Mouse (Mus musculus): ENCODE measurements around the gene Irs1. TPM values are rescaled to one million over a fixed set of nuclear protein-coding genes. Genes with fewer than 3 reads are reported as not detected.
A peak's percentile ranks its signal among the peaks of the same experiment; 100 is the strongest.

The Irs1 gene
- polyA plus RNA-seq, 1 experiment from 2014 or later: 3.6 TPM

DNA sequence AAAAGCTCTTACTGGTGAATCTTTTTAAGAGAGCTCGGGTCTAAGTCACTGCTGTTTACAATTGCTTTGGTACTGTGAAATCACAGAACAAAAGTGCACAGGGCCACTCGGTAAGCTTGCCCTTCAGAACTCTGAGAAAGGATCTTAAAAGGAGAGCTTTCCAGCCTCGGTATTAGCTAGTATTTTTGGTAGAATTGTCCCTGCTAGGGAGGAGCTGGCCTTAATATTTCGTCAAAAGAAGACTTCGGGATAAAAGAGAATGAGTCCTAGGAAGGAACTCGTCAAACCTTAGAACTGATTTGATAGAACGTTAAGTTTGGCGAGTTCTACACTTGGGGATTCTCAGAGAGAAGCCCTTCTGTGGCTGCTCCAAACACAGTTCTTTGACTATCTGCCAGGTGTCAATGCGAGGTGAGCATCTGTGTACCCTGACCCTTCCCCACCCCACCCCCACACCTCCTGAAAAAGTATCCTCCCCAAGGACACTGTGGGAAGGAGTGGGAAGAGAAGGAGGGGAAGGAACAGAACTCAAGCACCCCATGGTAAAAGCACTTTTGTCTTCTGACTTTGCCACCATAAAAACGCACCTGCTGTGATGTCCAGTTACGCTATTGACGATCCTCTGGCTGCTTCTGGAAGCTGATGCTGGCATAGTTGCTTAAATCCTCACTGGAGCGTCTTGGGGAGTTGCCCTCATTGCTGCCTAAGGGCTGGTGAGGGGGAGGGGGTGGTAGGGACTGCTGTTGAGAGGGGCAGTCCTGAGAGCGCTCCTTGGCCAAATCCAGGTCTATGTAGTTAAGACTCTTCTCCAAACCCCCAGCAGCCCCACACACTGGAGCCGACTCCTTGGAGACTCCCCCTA is 4.8 kb downstream of the Irs1 start:
- 45% methylated on average over 15 of the region's 15 CpGs for WGBS
- no peak for ATAC-seq (replicated peaks; ENCODE audit: low FRiP score)
- no peaks in the 10 kb centered on the region for H3K9me3 ChIP-seq (ENCODE audit: control insufficient read depth, low read length)
- peaks cover 8% of the 10 kb centered on the region for H3K36me3 ChIP-seq (ENCODE audit: control insufficient read depth, insufficient read depth, low read length)
- peaks cover 49% of the 10 kb centered on the region for H3K27me3 ChIP-seq (replicated peaks; ENCODE audit: control insufficient read depth, insufficient read depth, low read length)
- peak overlapping the region; percentile 71 for H3K4me2 ChIP-seq
- no peak for DNase-seq (ENCODE audit: low spot score)
- H3K4me1 ChIP-seq (replicated peaks; ENCODE audit: control insufficient read depth, insufficient read depth, low read length): peaks cover 7% of the 10 kb centered on the region; the same call in 1 of the 2 replicates
- H3K27ac ChIP-seq (ENCODE audit: low read depth, low read length): no peak overlapping the region
- H3K4me3 ChIP-seq (ENCODE audit: low read depth, low read length): peak overlapping the region; percentile 36
- H3K9ac ChIP-seq (ENCODE audit: low read depth, low read length): no peak overlapping the region

DNA sequence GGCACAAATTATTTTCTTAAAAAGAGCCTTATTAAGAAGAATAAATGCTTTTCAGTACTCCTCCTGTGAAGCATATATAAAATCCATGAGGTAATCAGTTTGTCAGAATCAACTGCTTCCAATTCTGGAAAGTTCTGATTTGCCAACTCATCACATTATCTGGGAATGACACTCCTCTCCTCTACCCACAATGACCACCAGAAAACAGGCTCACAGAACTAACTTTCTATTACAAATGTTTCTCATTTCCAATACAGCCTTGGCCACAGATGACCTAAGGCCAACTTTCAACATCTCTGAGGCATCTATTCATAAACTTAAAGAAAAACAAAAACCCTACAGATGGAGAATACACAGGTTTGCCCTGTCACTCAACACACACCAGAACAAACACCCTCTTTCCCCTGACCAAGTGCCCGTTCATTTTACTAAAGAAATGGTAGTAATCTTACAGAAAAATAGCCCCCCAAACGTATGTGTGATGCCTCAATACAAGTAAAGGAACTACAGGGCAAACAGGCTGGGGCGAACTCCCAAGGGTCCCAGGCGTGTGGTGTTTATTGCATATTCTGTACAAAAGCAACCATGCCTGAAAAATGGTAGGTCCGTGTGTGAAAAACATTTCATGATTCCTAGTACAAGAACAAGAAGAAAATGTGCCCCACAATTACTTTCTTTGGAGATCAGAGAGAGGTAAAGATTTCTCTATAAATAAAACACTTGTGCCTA is 5.6 kb downstream of the Irs1 start:
- H3K9me3 ChIP-seq (ENCODE audit: control insufficient read depth, low read length): no peaks in the 10 kb centered on the region
- H3K4me1 ChIP-seq (replicated peaks; ENCODE audit: control insufficient read depth, insufficient read depth, low read length): peaks cover 7% of the 10 kb centered on the region; the same call in 1 of the 2 replicates
- WGBS: 47% methylated on average over 5 of the region's 5 CpGs
- no peak for DNase-seq (ENCODE audit: low spot score)
- H3K9ac ChIP-seq (ENCODE audit: low read depth, low read length): no peak overlapping the region
- no peak for ATAC-seq (replicated peaks; ENCODE audit: low FRiP score)
- peaks cover 41% of the 10 kb centered on the region for H3K27me3 ChIP-seq (replicated peaks; ENCODE audit: control insufficient read depth, insufficient read depth, low read length)
- no peak overlapping the region for H3K27ac ChIP-seq (ENCODE audit: low read depth, low read length)
- H3K4me2 ChIP-seq: peak overlapping the region; percentile 71
- peak overlapping the region; percentile 36 for H3K4me3 ChIP-seq (ENCODE audit: low read depth, low read length)
- H3K36me3 ChIP-seq (ENCODE audit: control insufficient read depth, insufficient read depth, low read length): peaks cover 8% of the 10 kb centered on the region

DNA sequence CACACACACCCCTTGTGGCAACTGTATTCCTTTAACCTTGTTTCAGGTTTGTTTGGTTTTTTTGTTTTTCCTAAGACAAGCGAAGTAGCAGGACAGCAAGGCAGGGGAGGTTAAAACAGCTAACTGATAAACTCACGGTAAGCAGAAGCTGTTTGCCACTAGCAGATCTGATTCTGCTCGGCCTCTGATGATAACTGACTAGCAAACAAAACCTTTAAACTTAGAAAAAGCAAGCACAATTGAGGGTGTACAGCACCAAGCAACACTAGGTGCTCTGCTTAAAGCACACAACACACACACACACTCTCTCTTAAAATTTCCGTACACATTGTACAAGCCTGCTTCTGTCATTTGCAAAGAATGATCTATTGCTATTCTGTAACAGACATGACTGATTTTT is 6.8 kb downstream of the Irs1 start:
- H3K4me3 ChIP-seq (ENCODE audit: low read depth, low read length): peak overlapping the region; percentile 51
- peak overlapping the region; percentile 54 for H3K27ac ChIP-seq (ENCODE audit: low read depth, low read length)
- DNase-seq (ENCODE audit: low spot score) (no peak), ATAC-seq (replicated peaks; ENCODE audit: low FRiP score) (no peak)
- H3K4me2 ChIP-seq: peak overlapping the region; percentile 76
- no peak overlapping the region for H3K9ac ChIP-seq (ENCODE audit: low read depth, low read length)
- peaks cover 7% of the 10 kb centered on the region; the same call in 1 of the 2 replicates for H3K4me1 ChIP-seq (replicated peaks; ENCODE audit: control insufficient read depth, insufficient read depth, low read length)
- no peaks in the 10 kb centered on the region for H3K9me3 ChIP-seq (ENCODE audit: control insufficient read depth, low read length)
- WGBS: 34% methylated on average over 4 of the region's 4 CpGs
- H3K27me3 ChIP-seq (replicated peaks; ENCODE audit: control insufficient read depth, insufficient read depth, low read length): peaks cover 29% of the 10 kb centered on the region
- peaks cover 8% of the 10 kb centered on the region for H3K36me3 ChIP-seq (ENCODE audit: control insufficient read depth, insufficient read depth, low read length)

DNA sequence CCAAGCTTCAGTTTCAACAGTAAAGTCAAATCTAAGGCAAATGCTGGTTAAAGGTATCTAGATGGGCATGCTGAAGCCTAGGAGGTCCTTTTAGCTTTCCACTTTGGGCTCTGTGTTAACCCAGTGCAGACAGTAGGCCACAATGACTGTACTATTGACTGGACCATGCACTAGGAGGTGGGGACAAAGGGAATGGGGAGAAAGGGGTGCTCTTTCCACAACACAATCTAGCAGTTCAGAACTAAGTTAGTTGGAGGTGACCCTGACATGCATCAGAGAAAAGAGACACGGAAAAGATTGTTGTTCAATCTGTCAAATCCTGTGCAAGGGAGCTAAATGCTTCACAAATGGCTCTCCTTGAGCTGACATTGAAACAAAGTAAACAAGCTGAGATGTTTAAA is 7.3 kb downstream of the Irs1 start:
- DNase-seq (ENCODE audit: low spot score) (peak; percentile 40), ATAC-seq (replicated peaks; ENCODE audit: low FRiP score) (no peak)
- 27% methylated on average over 1 of the region's 1 CpGs for WGBS

DNA sequence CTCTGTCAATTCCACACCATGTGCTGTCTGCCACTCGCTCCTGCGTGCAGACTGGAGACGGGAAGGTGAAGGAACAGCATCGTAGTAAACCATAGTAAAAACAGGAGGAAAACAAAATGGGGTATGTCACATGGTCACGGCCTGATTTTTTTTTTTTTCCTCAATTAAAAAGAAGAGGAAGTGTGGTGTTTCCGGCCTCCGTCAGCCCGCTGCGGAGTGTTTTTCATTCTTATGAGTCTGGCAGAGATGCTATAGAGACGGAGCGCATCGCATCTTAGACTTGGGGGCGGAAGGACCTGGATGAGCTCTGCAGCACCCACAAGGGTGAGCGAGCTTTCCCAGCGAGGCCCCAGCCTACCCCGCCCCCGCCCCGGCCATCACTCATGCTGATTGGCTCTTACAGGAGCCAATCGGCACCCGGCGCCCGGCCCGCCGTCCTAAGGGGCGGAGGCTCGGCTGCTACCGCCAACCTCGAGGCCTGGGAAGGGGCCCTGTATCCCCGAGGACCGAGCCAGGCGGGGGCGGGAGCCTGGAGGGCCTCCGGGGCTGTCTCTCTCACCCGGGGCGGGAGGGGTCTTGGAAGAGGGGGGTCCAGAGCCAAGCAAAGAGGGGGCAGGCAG is 8.1 kb downstream of the Irs1 start:
- 2% methylated on average over 35 of the region's 35 CpGs for WGBS
- DNase-seq (ENCODE audit: low spot score) (peak; percentile 85), ATAC-seq (replicated peaks; ENCODE audit: low FRiP score) (peak; percentile 99)
- Histone ChIP-seq H3K36me3 (ENCODE audit: control insufficient read depth, insufficient read depth, low read length) (peaks cover 4% of the 10 kb centered on the region), H3K27me3 (replicated peaks; ENCODE audit: control insufficient read depth, insufficient read depth, low read length) (peaks cover 17% of the 10 kb centered on the region), H3K9me3 (ENCODE audit: control insufficient read depth, low read length) (no peaks in the 10 kb centered on the region), H3K4me2 (peak overlapping the region; percentile 76), H3K9ac (ENCODE audit: low read depth, low read length) (peak overlapping the region; percentile 69), H3K27ac (ENCODE audit: low read depth, low read length) (peak overlapping the region; percentile 67), H3K4me3 (ENCODE audit: low read depth, low read length) (peak overlapping the region; percentile 51), H3K4me1 (replicated peaks; ENCODE audit: control insufficient read depth, insufficient read depth, low read length) (peaks cover 5% of the 10 kb centered on the region; the same call in 1 of the 2 replicates)

More for the DNA sequence above, 7.3 kb downstream of the Irs1 start:
- no peaks in the 10 kb centered on the region for H3K9me3 ChIP-seq (ENCODE audit: control insufficient read depth, low read length)
- peaks cover 5% of the 10 kb centered on the region; the same call in 1 of the 2 replicates for H3K4me1 ChIP-seq (replicated peaks; ENCODE audit: control insufficient read depth, insufficient read depth, low read length)
- H3K27ac ChIP-seq (ENCODE audit: low read depth, low read length): peak overlapping the region; percentile 67
- H3K27me3 ChIP-seq (replicated peaks; ENCODE audit: control insufficient read depth, insufficient read depth, low read length): peaks cover 24% of the 10 kb centered on the region
- H3K9ac ChIP-seq (ENCODE audit: low read depth, low read length): peak overlapping the region; percentile 69
- peak overlapping the region; percentile 51 for H3K4me3 ChIP-seq (ENCODE audit: low read depth, low read length)
- peak overlapping the region; percentile 76 for H3K4me2 ChIP-seq
- H3K36me3 ChIP-seq (ENCODE audit: control insufficient read depth, insufficient read depth, low read length): peaks cover 8% of the 10 kb centered on the region

DNA sequence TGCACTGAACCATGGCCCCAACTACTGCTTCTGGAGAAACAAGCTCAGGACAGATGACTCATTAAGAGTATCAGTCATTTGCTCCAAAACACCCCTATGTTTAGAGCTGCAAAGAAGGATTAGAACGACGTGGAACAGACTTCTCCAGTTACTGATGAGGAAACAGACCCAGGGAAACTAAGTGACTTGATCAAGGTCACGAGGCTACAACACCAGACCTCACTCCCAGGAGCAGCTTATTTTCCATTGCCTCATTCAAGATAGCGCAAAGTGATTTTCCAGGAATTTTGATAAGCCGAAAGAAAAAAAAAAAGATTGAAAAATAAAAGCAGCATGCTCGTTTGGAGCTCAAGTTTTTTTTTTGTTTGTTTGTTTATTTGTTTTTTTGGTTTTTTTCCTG is 9.4 kb downstream of the Irs1 start:
- Histone ChIP-seq H3K4me3 (ENCODE audit: low read depth, low read length) (no peak overlapping the region), H3K27me3 (replicated peaks; ENCODE audit: control insufficient read depth, insufficient read depth, low read length) (peaks cover 5% of the 10 kb centered on the region; the same call in 1 of the 2 replicates), H3K9ac (ENCODE audit: low read depth, low read length) (no peak overlapping the region), H3K4me1 (replicated peaks; ENCODE audit: control insufficient read depth, insufficient read depth, low read length) (peaks cover 5% of the 10 kb centered on the region; the same call in 1 of the 2 replicates), H3K9me3 (ENCODE audit: control insufficient read depth, low read length) (no peaks in the 10 kb centered on the region), H3K36me3 (ENCODE audit: control insufficient read depth, insufficient read depth, low read length) (no peaks in the 10 kb centered on the region), H3K27ac (ENCODE audit: low read depth, low read length) (no peak overlapping the region), H3K4me2 (no peak overlapping the region)
- ATAC-seq (replicated peaks; ENCODE audit: low FRiP score) (no peak), DNase-seq (ENCODE audit: low spot score) (no peak)
- 69% methylated on average over 6 of the region's 6 CpGs for WGBS

DNA sequence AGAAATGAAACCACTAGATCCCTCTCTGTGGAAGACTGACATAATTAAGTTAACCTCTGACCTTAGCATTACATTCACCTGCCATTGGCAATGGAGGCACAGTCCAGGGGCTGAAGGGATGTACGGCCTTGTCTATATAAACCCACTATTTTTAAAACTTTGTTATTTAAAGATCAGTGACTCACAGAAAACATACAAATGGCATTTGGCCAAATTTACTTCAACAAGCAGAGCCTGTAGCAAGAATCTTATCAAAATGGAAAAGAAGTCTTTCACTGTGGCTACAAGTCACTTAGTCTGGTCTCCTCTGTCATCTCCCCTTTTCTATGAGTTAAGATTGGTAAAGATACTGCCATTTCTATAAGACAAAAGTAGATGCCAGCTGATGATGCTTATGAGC is 11.4 kb downstream of the Irs1 start:
- no peak overlapping the region for H3K4me2 ChIP-seq
- no peak overlapping the region for H3K9ac ChIP-seq (ENCODE audit: low read depth, low read length)
- DNase-seq (ENCODE audit: low spot score) (no peak), ATAC-seq (replicated peaks; ENCODE audit: low FRiP score) (no peak)
- H3K27ac ChIP-seq (ENCODE audit: low read depth, low read length): no peak overlapping the region
- H3K9me3 ChIP-seq (ENCODE audit: control insufficient read depth, low read length): no peaks in the 10 kb centered on the region
- H3K27me3 ChIP-seq (replicated peaks; ENCODE audit: control insufficient read depth, insufficient read depth, low read length): no peaks in the 10 kb centered on the region
- no peak overlapping the region for H3K4me3 ChIP-seq (ENCODE audit: low read depth, low read length)
- H3K4me1 ChIP-seq (replicated peaks; ENCODE audit: control insufficient read depth, insufficient read depth, low read length): peaks cover 5% of the 10 kb centered on the region; the same call in 1 of the 2 replicates
- WGBS: 86% methylated on average over 1 of the region's 1 CpGs
- H3K36me3 ChIP-seq (ENCODE audit: control insufficient read depth, insufficient read depth, low read length): 0 out of 2 replicates have a peak, but pooled peaks cover 2% of the 10 kb centered on the region

DNA sequence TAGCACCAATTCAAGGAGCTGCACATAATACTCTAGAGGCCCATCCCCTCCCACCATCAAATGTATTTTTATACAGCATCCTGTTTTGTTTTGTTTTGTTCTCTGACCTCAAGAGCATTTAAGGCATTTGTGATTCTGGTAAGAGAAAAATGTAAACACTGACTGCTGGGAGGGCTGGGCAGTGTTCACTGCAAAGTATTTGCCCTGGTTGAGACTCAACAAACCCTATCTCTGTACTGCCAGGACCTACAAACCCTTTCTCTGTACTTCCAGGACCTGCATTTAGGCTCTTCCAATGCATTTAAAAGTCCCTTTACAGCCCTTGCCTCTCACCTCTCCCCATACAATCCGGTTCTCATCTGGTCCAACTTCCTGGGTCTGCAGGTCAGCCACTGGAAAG is 16.9 kb downstream of the Irs1 start:
- H3K4me3 ChIP-seq (ENCODE audit: low read depth, low read length): no peak overlapping the region
- H3K27ac ChIP-seq (ENCODE audit: low read depth, low read length): no peak overlapping the region
- 32% methylated on average over 1 of the region's 1 CpGs for WGBS
- H3K9ac ChIP-seq (ENCODE audit: low read depth, low read length): no peak overlapping the region
- H3K4me2 ChIP-seq: no peak overlapping the region
- 0 out of 2 replicates have a peak, but pooled peaks cover 2% of the 10 kb centered on the region for H3K36me3 ChIP-seq (ENCODE audit: control insufficient read depth, insufficient read depth, low read length)
- H3K9me3 ChIP-seq (ENCODE audit: control insufficient read depth, low read length): peaks cover 2% of the 10 kb centered on the region; the same call in 1 of the 2 replicates
- no peaks in the 10 kb centered on the region for H3K4me1 ChIP-seq (replicated peaks; ENCODE audit: control insufficient read depth, insufficient read depth, low read length)
- ATAC-seq (replicated peaks; ENCODE audit: low FRiP score) (no peak), DNase-seq (ENCODE audit: low spot score) (no peak)
- H3K27me3 ChIP-seq (replicated peaks; ENCODE audit: control insufficient read depth, insufficient read depth, low read length): no peaks in the 10 kb centered on the region

Measured in liver, embryonic 11.5 days (tissue).